Mouse (Mus musculus) cerebellum, adult 11-12 months (tissue): ENCODE results near the gene Ecm1.

Experiments used
- DNase-seq: peaks from one replicate; pipeline ENCODE4 v3.0.0; 2022

Gene Ecm1

DNA sequence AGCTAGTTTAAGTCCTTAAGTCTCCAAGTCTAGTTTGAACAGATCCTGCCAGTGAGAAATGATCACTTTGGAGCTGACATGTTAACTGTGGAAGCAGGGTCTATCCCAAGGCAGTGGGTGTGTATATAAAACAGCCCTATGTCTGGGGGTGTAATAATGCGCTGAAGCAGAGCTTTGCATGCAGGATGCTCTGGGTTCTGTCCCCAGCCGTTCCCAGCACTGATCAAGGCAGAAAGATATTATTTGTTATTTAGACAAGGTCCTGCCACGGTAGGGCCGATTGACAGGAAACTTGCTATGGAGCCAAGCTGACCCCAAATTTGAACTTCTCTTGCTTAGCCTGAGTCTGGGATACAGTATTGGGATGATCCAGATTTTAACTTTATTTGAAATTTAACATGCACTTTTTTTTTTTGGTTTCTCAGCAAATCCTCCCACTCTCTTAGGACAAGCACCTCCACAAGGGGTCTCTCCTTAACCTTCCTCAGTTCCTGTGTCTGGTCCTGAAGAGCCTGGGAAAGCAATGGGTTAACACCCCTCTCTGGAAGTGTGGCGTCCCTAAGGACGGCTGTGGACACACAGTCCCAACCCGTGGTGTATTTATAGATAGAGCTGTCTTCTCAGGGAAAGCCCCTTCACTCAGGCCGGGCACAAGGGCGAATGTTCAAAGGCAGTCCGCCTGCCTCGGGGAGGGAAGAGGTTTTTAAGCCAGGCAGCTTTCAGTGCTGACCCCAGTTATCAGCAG, 50.0 kb downstream of the Ecm1 start:
- DNase-seq: no peak

- DNase-seq: peak; percentile 54
Measured at GRCm38 (mm10) chr3:95687524-95688421, 51.6 kb downstream of the Ecm1 start, which contains the start of gene Adamtsl4. Adamtsl4 (minus strand) TSS chr3:95687917.

DNA sequence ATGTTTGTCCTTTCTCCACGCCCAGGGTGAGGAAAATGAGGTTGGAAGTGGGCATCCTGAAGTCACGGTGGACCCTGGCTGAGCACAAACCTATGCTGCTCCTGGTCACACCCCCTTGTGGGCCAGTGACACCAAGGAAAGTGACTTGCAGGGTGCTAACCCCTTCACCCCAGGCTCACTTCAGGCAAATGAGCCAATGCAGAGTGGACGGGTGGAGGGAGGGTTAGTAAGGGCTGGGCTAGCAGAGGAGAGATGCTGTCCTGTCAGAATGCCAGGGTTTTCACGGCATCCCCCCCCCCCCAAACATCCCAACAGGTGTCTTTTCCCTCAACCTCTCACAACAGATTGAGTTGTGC, 52.2 kb downstream of the Ecm1 start:
- DNase-seq: no peak

DNA sequence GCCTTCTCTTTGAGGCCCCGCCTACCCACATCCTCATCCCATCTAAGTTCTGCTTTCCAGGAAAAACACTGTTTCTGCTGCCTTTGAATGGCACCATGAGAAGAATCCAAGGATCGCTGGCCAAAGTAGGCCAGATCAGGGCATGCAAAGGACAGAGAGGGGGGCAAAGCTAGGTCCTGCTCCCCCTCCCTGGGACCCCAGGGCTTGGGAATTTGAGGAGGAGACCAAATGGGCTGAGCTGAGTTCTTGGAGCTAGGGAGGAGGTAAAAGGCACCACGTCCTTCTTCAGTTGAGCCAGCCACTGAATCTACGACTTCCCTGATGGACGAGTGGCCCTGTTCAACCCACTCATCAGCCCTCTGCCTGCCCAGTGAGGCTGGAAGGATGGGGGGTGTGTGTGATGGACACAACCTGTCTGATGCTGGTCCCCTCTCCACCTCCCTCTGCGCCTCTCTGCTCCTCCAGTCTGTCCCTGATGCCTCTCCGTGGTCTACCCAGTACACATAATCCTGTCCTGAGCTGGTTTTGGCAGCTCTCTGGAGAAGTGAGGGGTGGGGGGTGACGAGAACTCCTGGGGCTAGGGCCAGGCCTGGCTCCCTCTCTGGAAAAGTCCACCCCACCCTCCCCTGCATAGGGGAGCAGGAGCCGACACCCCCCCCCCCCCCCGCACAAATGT, 52.7 kb downstream of the Ecm1 start:
- no peak for DNase-seq

GRCm38 (mm10) chr3:95685701-95686100, 53.7 kb downstream of the Ecm1 start:
- no peak for DNase-seq

GRCm38 (mm10) chr3:95685301-95685700, 54.1 kb downstream of the Ecm1 start:
- no peak for DNase-seq

- no peak for DNase-seq
Measured at GRCm38 (mm10) chr3:95684846-95685245, 54.5 kb downstream of the Ecm1 start.
